Mouse (Mus musculus): ENCODE measurements around the gene Clybl.

Gene Clybl

GRCm38 (mm10) chr14:122389684-122390370 lies 208.3 kb downstream of the Clybl start:
- no peak for DNase-seq

- no peak for DNase-seq
Observed at GRCm38 (mm10) chr14:122390935-122391334, 209.4 kb downstream of the Clybl start.

GRCm38 (mm10) chr14:122393119-122393518 lies 211.6 kb downstream of the Clybl start:
- no peak for DNase-seq

GRCm38 (mm10) chr14:122398676-122399075 lies 217.2 kb downstream of the Clybl start:
- no peak for DNase-seq

- no peak for DNase-seq
Observed at GRCm38 (mm10) chr14:122399906-122400305, 218.4 kb downstream of the Clybl start.

GRCm38 (mm10) chr14:122401886-122402285 lies 220.4 kb downstream of the Clybl start:
- no peak for DNase-seq

- no peak for DNase-seq
Observed at GRCm38 (mm10) chr14:122402716-122403258, 221.3 kb downstream of the Clybl start.

GRCm38 (mm10) chr14:122403422-122403940 lies 222.0 kb downstream of the Clybl start:
- no peak for DNase-seq

- DNase-seq, result no peak
Observed at GRCm38 (mm10) chr14:122404596-122405154, 223.2 kb downstream of the Clybl start.

GRCm38 (mm10) chr14:122405236-122405635 lies 223.7 kb downstream of the Clybl start:
- no peak for DNase-seq

GRCm38 (mm10) chr14:122405897-122406540 lies 224.5 kb downstream of the Clybl start:
- no peak for DNase-seq

- no peak for DNase-seq
Observed at GRCm38 (mm10) chr14:122406541-122407219, 225.2 kb downstream of the Clybl start.

- no peak for DNase-seq
Observed at GRCm38 (mm10) chr14:122412841-122413541, 231.5 kb downstream of the Clybl start.

GRCm38 (mm10) chr14:122413542-122413928 lies 232.0 kb downstream of the Clybl start:
- DNase-seq, result no peak

- no peak for DNase-seq
Observed at GRCm38 (mm10) chr14:122414786-122415185, 233.3 kb downstream of the Clybl start.

- no peak for DNase-seq
Observed at GRCm38 (mm10) chr14:122416166-122416771, 234.8 kb downstream of the Clybl start.

GRCm38 (mm10) chr14:122424441-122424840 lies 242.9 kb downstream of the Clybl start:
- no peak for DNase-seq

GRCm38 (mm10) chr14:122426529-122427203 lies 245.2 kb downstream of the Clybl start:
- DNase-seq, result no peak

GRCm38 (mm10) chr14:122427204-122427560 lies 245.7 kb downstream of the Clybl start:
- no peak for DNase-seq

GRCm38 (mm10) chr14:122427654-122428053 lies 246.2 kb downstream of the Clybl start:
- DNase-seq, result no peak

GRCm38 (mm10) chr14:122432558-122432957 lies 251.1 kb downstream of the Clybl start:
- no peak for DNase-seq

- no peak for DNase-seq
Observed at GRCm38 (mm10) chr14:122434039-122434438, 252.5 kb downstream of the Clybl start.
